Mouse (Mus musculus): ENCODE measurements around the gene Rhag. TPM values are rescaled to one million over a fixed set of nuclear protein-coding genes. Genes with fewer than 3 reads are reported as not detected.

Rhag gene
- polyA plus RNA-seq, 1 experiment from 2014 or later, result 0.15 TPM

- Histone ChIP-seq H3K36me3 (ENCODE audit: control insufficient read depth, insufficient read depth, low read length) (no peaks in the 10 kb centered on the region), H3K27me3 (ENCODE audit: control insufficient read depth, insufficient read depth, low read length) (no peaks in the 10 kb centered on the region), H3K9ac (ENCODE audit: low read length) (no peak overlapping the region), H3K4me2 (replicated peaks; ENCODE audit: low read depth) (no peak overlapping the region), H3K9me3 (ENCODE audit: control insufficient read depth, low read length) (no peaks in the 10 kb centered on the region), H3K27ac (replicated peaks) (no peak overlapping the region), H3K4me1 (replicated peaks; ENCODE audit: control insufficient read depth, insufficient read depth) (no peaks in the 10 kb centered on the region), H3K4me3 (ENCODE audit: low read depth, low read length) (no peak overlapping the region)
- no peak for DNase-seq (ENCODE audit: low spot score)
- no peak for ATAC-seq (ENCODE audit: low FRiP score, low TSS enrichment)
- WGBS, result 53% methylated on average over 9 of the region's 9 CpGs
- TF ChIP-seq CTCF (IDR thresholded peaks at IDR 0.05; ENCODE audit: low read depth) (no peak), EP300 (optimal IDR thresholded peaks at IDR 0.05) (no peak)
Measured at GRCm38 (mm10) chr17:40821477-40821876, 10.6 kb downstream of the Rhag start.

- 13% methylated on average over 4 of the region's 4 CpGs for WGBS
- no peaks in the 10 kb centered on the region for H3K4me1 ChIP-seq (replicated peaks; ENCODE audit: control insufficient read depth, insufficient read depth)
- DNase-seq (ENCODE audit: low spot score) (no peak), ATAC-seq (ENCODE audit: low FRiP score, low TSS enrichment) (no peak)
- H3K36me3 ChIP-seq (ENCODE audit: control insufficient read depth, insufficient read depth, low read length), result no peaks in the 10 kb centered on the region
- H3K27me3 ChIP-seq (ENCODE audit: control insufficient read depth, insufficient read depth, low read length), result no peaks in the 10 kb centered on the region
- H3K4me3 ChIP-seq (ENCODE audit: low read depth, low read length), result no peak overlapping the region
- no peaks in the 10 kb centered on the region for H3K9me3 ChIP-seq (ENCODE audit: control insufficient read depth, low read length)
- no peak overlapping the region for H3K9ac ChIP-seq (ENCODE audit: low read length)
- no peak overlapping the region for H3K4me2 ChIP-seq (replicated peaks; ENCODE audit: low read depth)
- TF ChIP-seq CTCF (IDR thresholded peaks at IDR 0.05; ENCODE audit: low read depth) (peak; percentile 75), EP300 (optimal IDR thresholded peaks at IDR 0.05) (no peak)
- no peak overlapping the region for H3K27ac ChIP-seq (replicated peaks)
Measured at GRCm38 (mm10) chr17:40823817-40824216, 12.9 kb downstream of the Rhag start.

GRCm38 (mm10) chr17:40824549-40824948, 13.6 kb downstream of the Rhag start:
- Histone ChIP-seq H3K4me1 (replicated peaks; ENCODE audit: control insufficient read depth, insufficient read depth) (no peaks in the 10 kb centered on the region), H3K4me3 (ENCODE audit: low read depth, low read length) (no peak overlapping the region), H3K9ac (ENCODE audit: low read length) (no peak overlapping the region), H3K36me3 (ENCODE audit: control insufficient read depth, insufficient read depth, low read length) (no peaks in the 10 kb centered on the region), H3K9me3 (ENCODE audit: control insufficient read depth, low read length) (no peaks in the 10 kb centered on the region), H3K4me2 (replicated peaks; ENCODE audit: low read depth) (no peak overlapping the region), H3K27me3 (ENCODE audit: control insufficient read depth, insufficient read depth, low read length) (no peaks in the 10 kb centered on the region), H3K27ac (replicated peaks) (no peak overlapping the region)
- ATAC-seq (ENCODE audit: low FRiP score, low TSS enrichment) (no peak), DNase-seq (ENCODE audit: low spot score) (peak; percentile 61)
- WGBS, result 56% methylated on average over 8 of the region's 8 CpGs
- TF ChIP-seq CTCF (IDR thresholded peaks at IDR 0.05; ENCODE audit: low read depth) (peak; percentile 82), EP300 (optimal IDR thresholded peaks at IDR 0.05) (no peak)

GRCm38 (mm10) chr17:40831870-40832269, 20.9 kb downstream of the Rhag start:
- Histone ChIP-seq H3K4me2 (replicated peaks; ENCODE audit: low read depth) (no peak overlapping the region), H3K9me3 (ENCODE audit: control insufficient read depth, low read length) (no peaks in the 10 kb centered on the region), H3K9ac (ENCODE audit: low read length) (no peak overlapping the region), H3K36me3 (ENCODE audit: control insufficient read depth, insufficient read depth, low read length) (no peaks in the 10 kb centered on the region), H3K4me3 (ENCODE audit: low read depth, low read length) (no peak overlapping the region), H3K4me1 (replicated peaks; ENCODE audit: control insufficient read depth, insufficient read depth) (no peaks in the 10 kb centered on the region), H3K27ac (replicated peaks) (no peak overlapping the region), H3K27me3 (ENCODE audit: control insufficient read depth, insufficient read depth, low read length) (no peaks in the 10 kb centered on the region)
- WGBS, result 53% methylated on average over 2 of the region's 2 CpGs
- DNase-seq (ENCODE audit: low spot score) (peak; percentile 16), ATAC-seq (ENCODE audit: low FRiP score, low TSS enrichment) (no peak)
- TF ChIP-seq EP300 (optimal IDR thresholded peaks at IDR 0.05) (no peak), CTCF (IDR thresholded peaks at IDR 0.05; ENCODE audit: low read depth) (peak; percentile 59)

GRCm38 (mm10) chr17:40837308-40837707, 26.4 kb downstream of the Rhag start:
- H3K9me3 ChIP-seq (ENCODE audit: control insufficient read depth, low read length), result no peaks in the 10 kb centered on the region
- H3K27ac ChIP-seq (replicated peaks), result no peak overlapping the region
- no peaks in the 10 kb centered on the region for H3K4me1 ChIP-seq (replicated peaks; ENCODE audit: control insufficient read depth, insufficient read depth)
- H3K36me3 ChIP-seq (ENCODE audit: control insufficient read depth, insufficient read depth, low read length), result no peaks in the 10 kb centered on the region
- H3K9ac ChIP-seq (ENCODE audit: low read length), result no peak overlapping the region
- no peak overlapping the region for H3K4me2 ChIP-seq (replicated peaks; ENCODE audit: low read depth)
- DNase-seq (ENCODE audit: low spot score), result peak; percentile 20
- peak; percentile 81 for TF ChIP-seq CTCF (IDR thresholded peaks at IDR 0.05; ENCODE audit: low read depth)
- TF ChIP-seq EP300 (optimal IDR thresholded peaks at IDR 0.05), result no peak
- ATAC-seq (ENCODE audit: low FRiP score, low TSS enrichment), result peak; percentile 74; the same call in 1 of the 2 replicates
- H3K4me3 ChIP-seq (ENCODE audit: low read depth, low read length), result no peak overlapping the region
- no peaks in the 10 kb centered on the region for H3K27me3 ChIP-seq (ENCODE audit: control insufficient read depth, insufficient read depth, low read length)

- TF ChIP-seq CTCF (IDR thresholded peaks at IDR 0.05; ENCODE audit: low read depth), result no peak
- TF ChIP-seq EP300 (optimal IDR thresholded peaks at IDR 0.05), result no peak
- H3K27ac ChIP-seq (replicated peaks), result no peak overlapping the region
- no peaks in the 10 kb centered on the region for H3K9me3 ChIP-seq (ENCODE audit: control insufficient read depth, low read length)
- ATAC-seq (ENCODE audit: low FRiP score, low TSS enrichment) (no peak), DNase-seq (ENCODE audit: low spot score) (no peak)
- no peaks in the 10 kb centered on the region for H3K4me1 ChIP-seq (replicated peaks; ENCODE audit: control insufficient read depth, insufficient read depth)
- no peak overlapping the region for H3K4me3 ChIP-seq (ENCODE audit: low read depth, low read length)
- no peak overlapping the region for H3K4me2 ChIP-seq (replicated peaks; ENCODE audit: low read depth)
- H3K36me3 ChIP-seq (ENCODE audit: control insufficient read depth, insufficient read depth, low read length), result no peaks in the 10 kb centered on the region
- H3K27me3 ChIP-seq (ENCODE audit: control insufficient read depth, insufficient read depth, low read length), result no peaks in the 10 kb centered on the region
- no peak overlapping the region for H3K9ac ChIP-seq (ENCODE audit: low read length)
Measured at GRCm38 (mm10) chr17:40855065-40855464, 44.1 kb downstream of the Rhag start.

Data from stomach, postnatal 0 days (tissue).